Mouse (Mus musculus) kidney, embryonic 14.5 days (tissue): ENCODE results near the gene Zfp318. TPM values are rescaled to one million over a fixed set of nuclear protein-coding genes. Genes with fewer than 3 reads are reported as not detected.

Source experiments
- ATAC-seq: fragments of 200-750 bp; cut with Nextera tagmentation; 2 replicates; pipeline ENCODE4 v1.8.0; 2017; ENCODE audit warnings: moderate number of reproducible peaks, mild to moderate bottlenecking, moderate TSS enrichment, moderate library complexity; ENCODE audit not compliant: low FRiP score, low TSS enrichment
- H3K27ac ChIP-seq: fragments of 300-500 bp; sonication (generic); 2 replicates; pipeline ENCODE4 v1.5.1; 2014; ENCODE audit warnings: low read depth, mild to moderate bottlenecking, low read length, moderate library complexity, mixed read lengths
- H3K27me3 ChIP-seq: fragments of 300-500 bp; sonication (generic); 2 replicates; pipeline ENCODE4 v1.6.1; 2014; ENCODE audit warnings: mild to moderate bottlenecking, low read length; ENCODE audit not compliant: control insufficient read depth, insufficient read depth
- H3K36me3 ChIP-seq: fragments of 300-500 bp; sonication (generic); 2 replicates; pipeline ENCODE4 v1.6.1; 2014; ENCODE audit warnings: low read length, mixed read lengths; ENCODE audit not compliant: control insufficient read depth, insufficient read depth
- H3K4me1 ChIP-seq: fragments of 300-500 bp; sonication (generic); 2 replicates; pipeline ENCODE4 v1.6.1; 2014; ENCODE audit warnings: low read length, mixed read lengths; ENCODE audit not compliant: control insufficient read depth, insufficient read depth
- H3K4me2 ChIP-seq: fragments of 300-500 bp; sonication (generic); replicated peaks from 2 replicates; pipeline ENCODE4 v1.6.1; 2014; ENCODE audit warnings: low read depth, mild to moderate bottlenecking, low read length
- H3K4me3 ChIP-seq: fragments of 300-500 bp; sonication (generic); 2 replicates; pipeline ENCODE4 v1.5.1; 2014; ENCODE audit warnings: mild to moderate bottlenecking, low read length
- H3K9ac ChIP-seq: fragments of 300-500 bp; sonication (generic); 2 replicates; pipeline ENCODE4 v1.6.1; 2014; ENCODE audit warnings: low read depth, mild to moderate bottlenecking, low read length, moderate library complexity
- H3K9me3 ChIP-seq: fragments of 300-500 bp; sonication (generic); 2 replicates; pipeline ENCODE4 v1.6.1; 2016; ENCODE audit warnings: low read length; ENCODE audit not compliant: control insufficient read depth
- WGBS: fragments of 180-500 bp; shearing (Covaris S2); extraction: QIAGEN DNeasy Blood & Tissue Kit; methylation state at CpG from one replicate; pipeline ENCODE4 v1.1.7; 2014; 5-methylcytosine and 5-hydroxymethylcytosine counted together
- polyA plus RNA-seq: library from polyadenylated mRNA; unstranded; fragments of >200 nt; fragmentation: Nextera tagmentation; extraction: Ambion mirVana; gene quantifications from 2 replicates; pipeline ENCODE4 v1.2.1, GENCODE M21; 2014

Zfp318 gene
- polyA plus RNA-seq, 1 experiment from 2014 or later: 18.3 TPM

- peaks cover 22% of the 10 kb centered on the region for H3K4me1 ChIP-seq
- H3K9me3 ChIP-seq: no peaks in the 10 kb centered on the region
- no peak for ATAC-seq
- WGBS: 22% methylated on average over 3 of the region's 3 CpGs
- no peak overlapping the region for H3K9ac ChIP-seq
- H3K4me2 ChIP-seq: no peak overlapping the region
- no peak overlapping the region for H3K27ac ChIP-seq
- no peaks in the 10 kb centered on the region for H3K36me3 ChIP-seq
- H3K4me3 ChIP-seq: no peak overlapping the region
- H3K27me3 ChIP-seq: peaks cover 70% of the 10 kb centered on the region
Observed at GRCm38 (mm10) chr17:46458439-46458838, 74.9 kb downstream of the Zfp318 start.

GRCm38 (mm10) chr17:46460673-46461072 is 77.1 kb downstream of the Zfp318 start:
- Histone ChIP-seq H3K9me3 (no peaks in the 10 kb centered on the region), H3K9ac (peak overlapping the region; percentile 50), H3K4me2 (peak overlapping the region; percentile 62), H3K36me3 (no peaks in the 10 kb centered on the region), H3K27ac (no peak overlapping the region), H3K27me3 (peaks cover 50% of the 10 kb centered on the region), H3K4me3 (peak overlapping the region; percentile 35), H3K4me1 (peaks cover 6% of the 10 kb centered on the region; the same call in 1 of the 2 replicates)
- ATAC-seq: 0 out of 2 replicates have a peak, but pooled peaks have one; percentile 9
- under 1% methylated on average over 32 of the region's 32 CpGs for WGBS

GRCm38 (mm10) chr17:46461347-46461746 is 77.8 kb downstream of the Zfp318 start:
- Histone ChIP-seq H3K27me3 (peaks cover 44% of the 10 kb centered on the region), H3K4me1 (0 out of 2 replicates have a peak, but pooled peaks cover 6% of the 10 kb centered on the region), H3K9me3 (no peaks in the 10 kb centered on the region), H3K27ac (no peak overlapping the region), H3K36me3 (no peaks in the 10 kb centered on the region), H3K4me3 (peak overlapping the region; percentile 35), H3K4me2 (peak overlapping the region; percentile 62), H3K9ac (peak overlapping the region; percentile 50; the same call in 1 of the 2 replicates)
- no peak for ATAC-seq
- WGBS: 5% methylated on average over 8 of the region's 8 CpGs

GRCm38 (mm10) chr17:46462226-46462625 is 78.7 kb downstream of the Zfp318 start:
- no peak overlapping the region for H3K27ac ChIP-seq
- no peaks in the 10 kb centered on the region for H3K9me3 ChIP-seq
- H3K4me3 ChIP-seq: no peak overlapping the region
- ATAC-seq: no peak
- no peaks in the 10 kb centered on the region for H3K36me3 ChIP-seq
- H3K27me3 ChIP-seq: peaks cover 37% of the 10 kb centered on the region
- 0 out of 2 replicates have a peak, but pooled peaks cover 6% of the 10 kb centered on the region for H3K4me1 ChIP-seq
- no peak overlapping the region for H3K9ac ChIP-seq
- 74% methylated on average over 5 of the region's 5 CpGs for WGBS
- no peak overlapping the region for H3K4me2 ChIP-seq

GRCm38 (mm10) chr17:46467830-46468229 is 84.3 kb downstream of the Zfp318 start:
- no peak overlapping the region for H3K9ac ChIP-seq
- 0 out of 2 replicates have a peak, but pooled peaks cover 3% of the 10 kb centered on the region for H3K27me3 ChIP-seq
- H3K9me3 ChIP-seq: no peaks in the 10 kb centered on the region
- 67% methylated on average over 9 of the region's 9 CpGs for WGBS
- no peak for ATAC-seq
- no peaks in the 10 kb centered on the region for H3K36me3 ChIP-seq
- no peak overlapping the region for H3K4me2 ChIP-seq
- no peak overlapping the region for H3K4me3 ChIP-seq
- no peaks in the 10 kb centered on the region for H3K4me1 ChIP-seq
- H3K27ac ChIP-seq: no peak overlapping the region

Other genes with a start within 250 kb of the Zfp318 start
- gene Rsph9, start 239.5 kb upstream of the Zfp318 start, polyA plus RNA-seq: 14.4 and 14.8 TPM in 2 replicates
- 34.2 and 34.6 TPM in 2 replicates for gene Mad2l1bp, start 230.2 kb upstream of the Zfp318 start, polyA plus RNA-seq
- 35.6 and 36.0 TPM in 2 replicates for gene Gtpbp2, start 222.7 kb upstream of the Zfp318 start, polyA plus RNA-seq
- 9.3 and 15.6 TPM in 2 replicates for gene Polh, start 181.1 kb upstream of the Zfp318 start, polyA plus RNA-seq
- gene Xpo5, start 180.9 kb upstream of the Zfp318 start, polyA plus RNA-seq: 36.6 and 61.5 TPM in 2 replicates
- gene Polr1c, start 135.7 kb upstream of the Zfp318 start, polyA plus RNA-seq: 114 and 120 TPM in 2 replicates
- gene Yipf3, start 135.7 kb upstream of the Zfp318 start, polyA plus RNA-seq: 102 and 106 TPM in 2 replicates
- 0.54 and 0.92 TPM in 2 replicates for gene Lrrc73, start 130.2 kb upstream of the Zfp318 start, polyA plus RNA-seq
- 38.5 and 39.4 TPM in 2 replicates for gene Tjap1, start 100.7 kb upstream of the Zfp318 start, polyA plus RNA-seq
- gene Dlk2, start 86.3 kb upstream of the Zfp318 start, polyA plus RNA-seq: not detected in 2 replicates
- 3.5 and 4.6 TPM in 2 replicates for gene Abcc10, start 55.4 kb upstream of the Zfp318 start, polyA plus RNA-seq
- 0.38 and 0.60 TPM in 2 replicates for gene Crip3, start 45.2 kb downstream of the Zfp318 start, polyA plus RNA-seq
- gene Slc22a7, start 54.7 kb downstream of the Zfp318 start, polyA plus RNA-seq: not detected in 2 replicates
- 0.04 and 0.11 TPM in 2 replicates for gene Ttbk1, start 103.9 kb downstream of the Zfp318 start, polyA plus RNA-seq
- 67.9 and 71.2 TPM in 2 replicates for gene Dnph1, start 113.0 kb downstream of the Zfp318 start, polyA plus RNA-seq
- 3.0 and 4.8 TPM in 2 replicates for gene Cul9, start 162.7 kb downstream of the Zfp318 start, polyA plus RNA-seq
- gene Srf, start 172.4 kb downstream of the Zfp318 start, polyA plus RNA-seq: 10.3 and 12.8 TPM in 2 replicates
- gene Ptk7, start 245.8 kb downstream of the Zfp318 start, polyA plus RNA-seq: 58.5 and 64.1 TPM in 2 replicates